Mouse (Mus musculus): Measurements from ENCODE around the gene Ldlrad3. TPM values are rescaled to one million over a fixed set of nuclear protein-coding genes. Genes with fewer than 3 reads are reported as not detected.
A peak's percentile ranks its signal among the peaks of the same experiment; 100 is the strongest.

The Ldlrad3 gene
- polyA plus RNA-seq, 2 experiments = 2.1 to 2.9 TPM

- Histone ChIP-seq H3K27me3 (ENCODE audit: control insufficient read depth, insufficient read depth, low read length) (no peaks in the 10 kb centered on the region), H3K36me3 (replicated peaks; ENCODE audit: control insufficient read depth, insufficient read depth, low read depth) (no peaks in the 10 kb centered on the region), H3K27ac (no peak overlapping the region), H3K9me3 (ENCODE audit: control insufficient read depth, low read length) (no peaks in the 10 kb centered on the region), H3K4me3 (ENCODE audit: insufficient read depth in 1 of 2, low read depth in 2 of 2, low read length in 2 of 2) (no peak overlapping the region), H3K4me2 (ENCODE audit: low read depth) (no peak overlapping the region), H3K4me1 (replicated peaks; ENCODE audit: control insufficient read depth in 2 of 2, insufficient read depth in 2 of 2, low read length in 1 of 2) (peaks cover 0 to 13% of the 10 kb centered on the region in 2 experiments; a peak in 2 of 4 replicates), H3K9ac (replicated peaks) (no peak overlapping the region)
- no peak for DNase-seq (ENCODE audit: low read depth in 3 of 3, low spot score in 3 of 3)
- WGBS (ENCODE audit: insufficient replicate concordance) = 59% methylated on average over 4 of the region's 4 CpGs
- no peak for TF ChIP-seq CTCF (IDR thresholded peaks at IDR 0.05; ENCODE audit: low read depth)
- TF ChIP-seq EP300 (IDR thresholded peaks at IDR 0.05; ENCODE audit: low read depth) = no peak
- 0 out of 2 replicates have a peak, but pooled peaks have one; percentile 18 for ATAC-seq (ENCODE audit: insufficient read depth)
These were observed 32.7 kb downstream of the Ldlrad3 start for GRCm38 (mm10) chr2:102153516-102153915.

- DNase-seq (ENCODE audit: low read depth in 3 of 3, low spot score in 3 of 3) (no peak), ATAC-seq (ENCODE audit: insufficient read depth) (no peak)
- Histone ChIP-seq H3K4me1 (replicated peaks; ENCODE audit: control insufficient read depth in 2 of 2, insufficient read depth in 2 of 2, low read length in 1 of 2) (peaks cover 0 to 13% of the 10 kb centered on the region in 2 experiments; a peak in 2 of 4 replicates), H3K36me3 (replicated peaks; ENCODE audit: control insufficient read depth, insufficient read depth, low read depth) (no peaks in the 10 kb centered on the region), H3K4me2 (ENCODE audit: low read depth) (no peak overlapping the region), H3K27me3 (ENCODE audit: control insufficient read depth, insufficient read depth, low read length) (no peaks in the 10 kb centered on the region), H3K9me3 (ENCODE audit: control insufficient read depth, low read length) (no peaks in the 10 kb centered on the region), H3K4me3 (ENCODE audit: insufficient read depth in 1 of 2, low read depth in 2 of 2, low read length in 2 of 2) (no peak overlapping the region), H3K27ac (no peak overlapping the region), H3K9ac (replicated peaks) (no peak overlapping the region)
- TF ChIP-seq CTCF (IDR thresholded peaks at IDR 0.05; ENCODE audit: low read depth) (no peak), EP300 (IDR thresholded peaks at IDR 0.05; ENCODE audit: low read depth) (no peak)
- WGBS (ENCODE audit: insufficient replicate concordance) = 70% methylated on average over 5 of the region's 5 CpGs
These were observed 33.3 kb downstream of the Ldlrad3 start for GRCm38 (mm10) chr2:102152851-102153250.

GRCm38 (mm10) chr2:102149058-102149457, 37.1 kb downstream of the Ldlrad3 start:
- Histone ChIP-seq H3K4me3 (ENCODE audit: insufficient read depth in 1 of 2, low read depth in 2 of 2, low read length in 2 of 2) (no peak overlapping the region), H3K4me1 (replicated peaks; ENCODE audit: control insufficient read depth in 2 of 2, insufficient read depth in 2 of 2, low read length in 1 of 2) (peaks cover 0 to 5% of the 10 kb centered on the region in 2 experiments; a peak in 2 of 4 replicates), H3K36me3 (replicated peaks; ENCODE audit: control insufficient read depth, insufficient read depth, low read depth) (no peaks in the 10 kb centered on the region), H3K27me3 (ENCODE audit: control insufficient read depth, insufficient read depth, low read length) (no peaks in the 10 kb centered on the region), H3K9ac (replicated peaks) (no peak overlapping the region), H3K4me2 (ENCODE audit: low read depth) (no peak overlapping the region), H3K9me3 (ENCODE audit: control insufficient read depth, low read length) (no peaks in the 10 kb centered on the region), H3K27ac (no peak overlapping the region)
- DNase-seq (ENCODE audit: low read depth in 3 of 3, low spot score in 3 of 3) = no peak
- no peak for ATAC-seq (ENCODE audit: insufficient read depth)
- WGBS (ENCODE audit: insufficient replicate concordance) = 49% methylated on average over 2 of the region's 2 CpGs
- TF ChIP-seq CTCF (IDR thresholded peaks at IDR 0.05; ENCODE audit: low read depth) (no peak), EP300 (IDR thresholded peaks at IDR 0.05; ENCODE audit: low read depth) (no peak)

- no peaks in the 10 kb centered on the region for H3K36me3 ChIP-seq (replicated peaks; ENCODE audit: control insufficient read depth, insufficient read depth, low read depth)
- no peak overlapping the region for H3K9ac ChIP-seq (replicated peaks)
- no peaks in the 10 kb centered on the region for H3K27me3 ChIP-seq (ENCODE audit: control insufficient read depth, insufficient read depth, low read length)
- H3K27ac ChIP-seq = no peak overlapping the region
- DNase-seq (ENCODE audit: low read depth in 3 of 3, low spot score in 3 of 3) = no peak
- TF ChIP-seq CTCF (IDR thresholded peaks at IDR 0.05; ENCODE audit: low read depth) (no peak), EP300 (IDR thresholded peaks at IDR 0.05; ENCODE audit: low read depth) (no peak)
- no peak overlapping the region for H3K4me3 ChIP-seq (ENCODE audit: insufficient read depth in 1 of 2, low read depth in 2 of 2, low read length in 2 of 2)
- H3K9me3 ChIP-seq (ENCODE audit: control insufficient read depth, low read length) = no peaks in the 10 kb centered on the region
- no peak for ATAC-seq (ENCODE audit: insufficient read depth)
- no peak overlapping the region for H3K4me2 ChIP-seq (ENCODE audit: low read depth)
- WGBS (ENCODE audit: insufficient replicate concordance) = 65% methylated on average over 6 of the region's 6 CpGs
- H3K4me1 ChIP-seq (replicated peaks; ENCODE audit: control insufficient read depth in 2 of 2, insufficient read depth in 2 of 2, low read length in 1 of 2) = no peaks in the 10 kb centered on the region
These were observed 38.1 kb downstream of the Ldlrad3 start for GRCm38 (mm10) chr2:102148093-102148492.

GRCm38 (mm10) chr2:102147561-102147960, 38.6 kb downstream of the Ldlrad3 start:
- Histone ChIP-seq H3K9ac (replicated peaks) (no peak overlapping the region), H3K36me3 (replicated peaks; ENCODE audit: control insufficient read depth, insufficient read depth, low read depth) (no peaks in the 10 kb centered on the region), H3K4me2 (ENCODE audit: low read depth) (no peak overlapping the region), H3K4me3 (ENCODE audit: insufficient read depth in 1 of 2, low read depth in 2 of 2, low read length in 2 of 2) (no peak overlapping the region), H3K4me1 (replicated peaks; ENCODE audit: control insufficient read depth in 2 of 2, insufficient read depth in 2 of 2, low read length in 1 of 2) (no peaks in the 10 kb centered on the region), H3K27ac (no peak overlapping the region), H3K9me3 (ENCODE audit: control insufficient read depth, low read length) (no peaks in the 10 kb centered on the region), H3K27me3 (ENCODE audit: control insufficient read depth, insufficient read depth, low read length) (no peaks in the 10 kb centered on the region)
- TF ChIP-seq CTCF (IDR thresholded peaks at IDR 0.05; ENCODE audit: low read depth) = no peak
- TF ChIP-seq EP300 (IDR thresholded peaks at IDR 0.05; ENCODE audit: low read depth) = no peak
- WGBS (ENCODE audit: insufficient replicate concordance) = 56% methylated on average over 4 of the region's 4 CpGs
- DNase-seq (ENCODE audit: low read depth in 3 of 3, low spot score in 3 of 3) (no peak), ATAC-seq (ENCODE audit: insufficient read depth) (no peak)
